Mouse (Mus musculus): ENCODE data around the gene Mapk13. TPM values are rescaled to one million over a fixed set of nuclear protein-coding genes. Genes with fewer than 3 reads are reported as not detected.
A peak's percentile ranks its signal among the peaks of the same experiment; 100 is the strongest.
"Not testable (repeated sequence)": the region's sequence is repeated elsewhere in the genome, so short reads cannot be mapped to it uniquely, and the experiment has no call there.

Mapk13 gene
- 0.52 and 1.8 TPM in 2 replicates for polyA plus RNA-seq (2015; fragmentation: Nextera tagmentation; extraction: Ambion mirVana)

- H3K27me3 ChIP-seq = peaks cover 46% of the 10 kb centered on the region
- WGBS = 2% methylated on average over 56 of the region's 58 CpGs
- no peaks in the 10 kb centered on the region for H3K36me3 ChIP-seq
- H3K27ac ChIP-seq (replicated peaks) = no peak within 1 kb of the TSS
- H3K4me2 ChIP-seq = peak within 1 kb of the TSS; percentile 61
- peaks cover 18% of the 10 kb centered on the region for H3K4me1 ChIP-seq (replicated peaks)
- peak within 1 kb of the TSS; percentile 47 for H3K9ac ChIP-seq
- no peaks in the 10 kb centered on the region for H3K9me3 ChIP-seq
- peak within 1 kb of the TSS; percentile 30 for H3K4me3 ChIP-seq
- ATAC-seq (ENCODE audit: low read depth) = no peak
Observed at GRCm38 (mm10) chr17:28769121-28769874, at the start of gene Mapk13. Mapk13 (plus strand) TSS chr17:28769297.

- Histone ChIP-seq H3K27me3 (no peaks in the 10 kb centered on the region), H3K4me3 (no peak within 1 kb of the TSS), H3K27ac (replicated peaks) (no peak within 1 kb of the TSS), H3K9ac (no peak within 1 kb of the TSS), H3K36me3 (peaks cover 86% of the 10 kb centered on the region), H3K4me1 (replicated peaks) (no peaks in the 10 kb centered on the region), H3K9me3 (no peaks in the 10 kb centered on the region), H3K4me2 (no peak within 1 kb of the TSS)
- 96% methylated on average over 4 of the region's 4 CpGs for WGBS
- no peak for ATAC-seq (ENCODE audit: low read depth)
Observed at GRCm38 (mm10) chr17:28725783-28726182, 43.3 kb upstream of the Mapk13 start, which contains the start of gene AC170998.1. AC170998.1 (plus strand) TSS chr17:28726083.

GRCm38 (mm10) chr17:28727511-28727910 is 41.6 kb upstream of the Mapk13 start:
- not testable (repeated sequence) for H3K27me3 ChIP-seq; ATAC-seq (ENCODE audit: low read depth); H3K4me1 ChIP-seq (replicated peaks); H3K9ac ChIP-seq; H3K9me3 ChIP-seq; H3K4me3 ChIP-seq; H3K27ac ChIP-seq (replicated peaks); H3K4me2 ChIP-seq
- peaks cover 94% of the 10 kb centered on the region for H3K36me3 ChIP-seq
- WGBS = 93% methylated on average over 11 of the region's 11 CpGs

- no peaks in the 10 kb centered on the region for H3K9me3 ChIP-seq
- H3K4me2 ChIP-seq = no peak overlapping the region
- no peak overlapping the region for H3K4me3 ChIP-seq
- H3K9ac ChIP-seq = no peak overlapping the region
- no peaks in the 10 kb centered on the region for H3K27me3 ChIP-seq
- H3K27ac ChIP-seq (replicated peaks) = no peak overlapping the region
- no peak for ATAC-seq (ENCODE audit: low read depth)
- H3K36me3 ChIP-seq = peaks cover 58% of the 10 kb centered on the region
- no peaks in the 10 kb centered on the region; the same call in 1 of the 2 replicates for H3K4me1 ChIP-seq (replicated peaks)
- WGBS = 94% methylated on average over 6 of the region's 6 CpGs
Observed at GRCm38 (mm10) chr17:28735317-28736105, 33.6 kb upstream of the Mapk13 start.

- Histone ChIP-seq H3K9me3 (no peaks in the 10 kb centered on the region), H3K27ac (replicated peaks) (no peak overlapping the region), H3K36me3 (peaks cover 59% of the 10 kb centered on the region), H3K4me3 (no peak overlapping the region), H3K9ac (no peak overlapping the region), H3K4me2 (no peak overlapping the region), H3K27me3 (no peaks in the 10 kb centered on the region), H3K4me1 (replicated peaks) (no peaks in the 10 kb centered on the region; the same call in 1 of the 2 replicates)
- no peak for ATAC-seq (ENCODE audit: low read depth)
- 90% methylated on average over 4 of the region's 4 CpGs for WGBS
Observed at GRCm38 (mm10) chr17:28736486-28736885, 32.6 kb upstream of the Mapk13 start.

- Histone ChIP-seq H3K27ac (replicated peaks) (no peak overlapping the region), H3K4me3 (no peak overlapping the region), H3K4me1 (replicated peaks) (no peaks in the 10 kb centered on the region; the same call in 1 of the 2 replicates), H3K9ac (no peak overlapping the region), H3K9me3 (no peaks in the 10 kb centered on the region), H3K4me2 (no peak overlapping the region), H3K36me3 (peaks cover 58% of the 10 kb centered on the region), H3K27me3 (no peaks in the 10 kb centered on the region)
- WGBS = 84% methylated on average over 4 of the region's 4 CpGs
- no peak for ATAC-seq (ENCODE audit: low read depth)
Observed at GRCm38 (mm10) chr17:28737973-28738372, 31.1 kb upstream of the Mapk13 start.

- H3K27ac ChIP-seq (replicated peaks) = no peak overlapping the region
- H3K27me3 ChIP-seq = no peaks in the 10 kb centered on the region
- H3K4me1 ChIP-seq (replicated peaks) = no peaks in the 10 kb centered on the region; the same call in 1 of the 2 replicates
- 95% methylated on average over 6 of the region's 6 CpGs for WGBS
- H3K9me3 ChIP-seq = no peaks in the 10 kb centered on the region
- H3K4me2 ChIP-seq = no peak overlapping the region
- ATAC-seq (ENCODE audit: low read depth) = no peak
- peaks cover 66% of the 10 kb centered on the region for H3K36me3 ChIP-seq
- no peak overlapping the region for H3K9ac ChIP-seq
- no peak overlapping the region for H3K4me3 ChIP-seq
Observed at GRCm38 (mm10) chr17:28739244-28739643, 29.9 kb upstream of the Mapk13 start.

- no peaks in the 10 kb centered on the region for H3K27me3 ChIP-seq
- H3K36me3 ChIP-seq = peaks cover 90% of the 10 kb centered on the region
- ATAC-seq (ENCODE audit: low read depth) = no peak
Observed at GRCm38 (mm10) chr17:28743145-28743866, 25.8 kb upstream of the Mapk13 start.

GRCm38 (mm10) chr17:28743916-28744315 is 25.2 kb upstream of the Mapk13 start:
- Histone ChIP-seq H3K27ac (replicated peaks) (no peak overlapping the region), H3K27me3 (no peaks in the 10 kb centered on the region), H3K4me3 (no peak overlapping the region), H3K4me1 (replicated peaks) (no peaks in the 10 kb centered on the region), H3K9me3 (no peaks in the 10 kb centered on the region), H3K4me2 (no peak overlapping the region), H3K9ac (no peak overlapping the region), H3K36me3 (peaks cover 95% of the 10 kb centered on the region)
- 91% methylated on average over 9 of the region's 9 CpGs for WGBS
- ATAC-seq (ENCODE audit: low read depth) = no peak

More at GRCm38 (mm10) chr17:28743145-28743866, 25.8 kb upstream of the Mapk13 start:
- Histone ChIP-seq H3K4me3 (no peak overlapping the region), H3K4me1 (replicated peaks) (no peaks in the 10 kb centered on the region), H3K9ac (no peak overlapping the region), H3K4me2 (no peak overlapping the region), H3K27ac (replicated peaks) (no peak overlapping the region), H3K9me3 (no peaks in the 10 kb centered on the region)
- 93% methylated on average over 11 of the region's 11 CpGs for WGBS

GRCm38 (mm10) chr17:28745773-28746172 is 23.3 kb upstream of the Mapk13 start:
- Histone ChIP-seq H3K4me2 (no peak overlapping the region), H3K9ac (no peak overlapping the region), H3K27ac (replicated peaks) (no peak overlapping the region), H3K36me3 (peaks cover 83% of the 10 kb centered on the region), H3K4me3 (no peak overlapping the region), H3K9me3 (no peaks in the 10 kb centered on the region), H3K4me1 (replicated peaks) (no peaks in the 10 kb centered on the region), H3K27me3 (no peaks in the 10 kb centered on the region)
- ATAC-seq (ENCODE audit: low read depth) = no peak
- 89% methylated on average over 6 of the region's 6 CpGs for WGBS

GRCm38 (mm10) chr17:28748001-28748400 is 21.1 kb upstream of the Mapk13 start:
- Histone ChIP-seq H3K9ac (no peak overlapping the region), H3K4me1 (replicated peaks) (no peaks in the 10 kb centered on the region), H3K4me3 (no peak overlapping the region), H3K27ac (replicated peaks) (no peak overlapping the region), H3K27me3 (no peaks in the 10 kb centered on the region), H3K9me3 (no peaks in the 10 kb centered on the region), H3K4me2 (no peak overlapping the region), H3K36me3 (peaks cover 62% of the 10 kb centered on the region)
- WGBS = 93% methylated on average over 4 of the region's 4 CpGs
- ATAC-seq (ENCODE audit: low read depth) = no peak

- Histone ChIP-seq H3K4me1 (replicated peaks) (no peaks in the 10 kb centered on the region), H3K27me3 (no peaks in the 10 kb centered on the region), H3K36me3 (peaks cover 36% of the 10 kb centered on the region), H3K4me2 (no peak overlapping the region), H3K4me3 (no peak overlapping the region), H3K9ac (no peak overlapping the region), H3K27ac (replicated peaks) (no peak overlapping the region), H3K9me3 (no peaks in the 10 kb centered on the region)
- ATAC-seq (ENCODE audit: low read depth) = no peak
- 82% methylated on average over 6 of the region's 6 CpGs for WGBS
Observed at GRCm38 (mm10) chr17:28750580-28750979, 18.5 kb upstream of the Mapk13 start.

Measured in neural tube, embryonic 13.5 days (tissue).